Mouse (Mus musculus) liver, adult 2 months (tissue): ENCODE results near the gene Etv4.

Experiments
- CTCF ChIP-seq: fragments of 200-500 bp; IDR thresholded peaks from 2 replicates; pipeline ENCODE4 v1.5.1; 2011; ENCODE audit warnings: low read depth, low read length, control low read depth
- POLR2A ChIP-seq: fragments of 200-500 bp; IDR thresholded peaks from 2 replicates; pipeline ENCODE4 v1.6.1; 2011; ENCODE audit warnings: low read length, control low read depth; ENCODE audit not compliant: insufficient read depth; ENCODE audit errors: extremely low read depth

- no peak for TF ChIP-seq CTCF
- TF ChIP-seq POLR2A = no peak
Observed at GRCm38 (mm10) chr11:101819853-101820252, 34.7 kb upstream of the Etv4 start.
